Mouse (Mus musculus) midbrain, embryonic 12.5 days (tissue): ENCODE data around the gene Zfp429. TPM values are rescaled to one million over a fixed set of nuclear protein-coding genes. Genes with fewer than 3 reads are reported as not detected.
"Not testable (repeated sequence)": the region's sequence is repeated elsewhere in the genome, so short reads cannot be mapped to it uniquely, and the experiment has no call there.

Source experiments
- ATAC-seq: fragments of 200-750 bp; cut with Nextera tagmentation; 2 replicates; pipeline ENCODE4 v1.8.0; 2017; ENCODE audit warnings: low read depth, moderate TSS enrichment, moderate library complexity; ENCODE audit not compliant: low FRiP score
- H3K27ac ChIP-seq: fragments of 300-500 bp; sonication (generic); replicated peaks from 2 replicates; pipeline ENCODE4 v1.5.1; 2016; ENCODE audit warnings: mild to moderate bottlenecking
- H3K27me3 ChIP-seq: fragments of 300-500 bp; sonication (generic); 2 replicates; pipeline ENCODE4 v1.6.1; 2016; ENCODE audit warnings: mild to moderate bottlenecking
- H3K36me3 ChIP-seq: fragments of 300-500 bp; sonication (generic); 2 replicates; pipeline ENCODE4 v1.6.1; 2016
- H3K4me1 ChIP-seq: fragments of 300-500 bp; sonication (generic); 2 replicates; pipeline ENCODE4 v1.6.1; 2016
- H3K4me2 ChIP-seq: fragments of 300-500 bp; sonication (generic); replicated peaks from 2 replicates; pipeline ENCODE4 v1.6.1; 2016; ENCODE audit warnings: mild to moderate bottlenecking, moderate library complexity
- H3K4me3 ChIP-seq: fragments of 300-500 bp; sonication (generic); 2 replicates; pipeline ENCODE4 v1.5.1; 2016; ENCODE audit warnings: mild to moderate bottlenecking
- H3K9ac ChIP-seq: fragments of 300-500 bp; sonication (generic); replicated peaks from 2 replicates; pipeline ENCODE4 v1.6.1; 2016; ENCODE audit warnings: mild to moderate bottlenecking, moderate library complexity
- H3K9me3 ChIP-seq: fragments of 300-500 bp; sonication (generic); 2 replicates; pipeline ENCODE4 v1.6.1; 2016; ENCODE audit warnings: mild to moderate bottlenecking
- WGBS: fragments of 180-500 bp; shearing (Covaris S2); methylation state at CpG from one replicate; pipeline ENCODE4 v1.1.7; 2016; 5-methylcytosine and 5-hydroxymethylcytosine counted together
- polyA plus RNA-seq: library from polyadenylated mRNA; unstranded; fragments of >200 nt; fragmentation: Nextera tagmentation; extraction: Ambion mirVana; gene quantifications from 2 replicates; pipeline ENCODE4 v1.2.1, GENCODE M21; 2016

The Zfp429 gene
- polyA plus RNA-seq, result 2.9 and 4.3 TPM in 2 replicates

GRCm38 (mm10) chr13:67399183-67399903 lies at the start of gene Zfp429:
Gene Zfp429, minus strand, starts transcription at chr13:67399819.
- H3K4me2 ChIP-seq, result peak within 1 kb of the TSS; percentile 69
- H3K4me1 ChIP-seq, H3K9me3 ChIP-seq, H3K27ac ChIP-seq, H3K36me3 ChIP-seq, H3K27me3 ChIP-seq: not testable (repeated sequence)
- peak; percentile 97 for ATAC-seq
- peak within 1 kb of the TSS; percentile 60 for H3K4me3 ChIP-seq
- 3% methylated on average over 16 of the region's 16 CpGs for WGBS
- H3K9ac ChIP-seq, result peak within 1 kb of the TSS; percentile 60; the same call in 1 of the 2 replicates

- H3K27me3 ChIP-seq, H3K4me2 ChIP-seq, H3K36me3 ChIP-seq, H3K4me1 ChIP-seq, H3K4me3 ChIP-seq, H3K9ac ChIP-seq, H3K27ac ChIP-seq, ATAC-seq, H3K9me3 ChIP-seq: not testable (repeated sequence)
- WGBS, result 88% methylated on average over 1 of the region's 3 CpGs
These were observed 37.5 kb upstream of the Zfp429 start for GRCm38 (mm10) chr13:67437095-67437494.

- Histone ChIP-seq H3K4me2 (no peak overlapping the region), H3K9me3 (no peaks in the 10 kb centered on the region), H3K27me3 (no peaks in the 10 kb centered on the region), H3K36me3 (no peaks in the 10 kb centered on the region), H3K4me3 (no peak overlapping the region), H3K27ac (no peak overlapping the region), H3K4me1 (no peaks in the 10 kb centered on the region), H3K9ac (no peak overlapping the region)
- 75% methylated on average over 3 of the region's 3 CpGs for WGBS
- no peak for ATAC-seq
These were observed 28.5 kb upstream of the Zfp429 start for GRCm38 (mm10) chr13:67428116-67428515.

GRCm38 (mm10) chr13:67425699-67426098 lies 26.1 kb upstream of the Zfp429 start:
- H3K9ac ChIP-seq, H3K9me3 ChIP-seq, H3K27ac ChIP-seq, H3K4me3 ChIP-seq, ATAC-seq, H3K27me3 ChIP-seq, H3K36me3 ChIP-seq, H3K4me2 ChIP-seq, H3K4me1 ChIP-seq: not testable (repeated sequence)

- H3K4me2 ChIP-seq, H3K4me3 ChIP-seq, H3K27ac ChIP-seq, H3K9ac ChIP-seq, H3K4me1 ChIP-seq, ATAC-seq, H3K36me3 ChIP-seq, H3K9me3 ChIP-seq, H3K27me3 ChIP-seq: not testable (repeated sequence)
- WGBS, result 81% methylated on average over 2 of the region's 2 CpGs
These were observed 22.9 kb upstream of the Zfp429 start for GRCm38 (mm10) chr13:67422532-67422931.

GRCm38 (mm10) chr13:67421207-67421857 lies 21.7 kb upstream of the Zfp429 start, which contains the start of gene Zfp459:
Gene Zfp459, minus strand, starts transcription at chr13:67421418.
- Histone ChIP-seq H3K9me3 (no peaks in the 10 kb centered on the region), H3K9ac (peak within 1 kb of the TSS; percentile 54), H3K4me3 (peak within 1 kb of the TSS; percentile 61), H3K27ac (no peak within 1 kb of the TSS), H3K27me3 (no peaks in the 10 kb centered on the region), H3K4me2 (peak within 1 kb of the TSS; percentile 91), H3K36me3 (no peaks in the 10 kb centered on the region), H3K4me1 (peaks cover 4% of the 10 kb centered on the region; the same call in 1 of the 2 replicates)
- ATAC-seq, result peak; percentile 90
- whole genome bisulfite sequencing, result 3% methylated on average over 22 of the region's 22 CpGs

- ATAC-seq, result no peak
- H3K36me3 ChIP-seq, result no peaks in the 10 kb centered on the region
- H3K4me3 ChIP-seq, result peak overlapping the region; percentile 61
- no peaks in the 10 kb centered on the region for H3K9me3 ChIP-seq
- no peaks in the 10 kb centered on the region for H3K27me3 ChIP-seq
- peaks cover 4% of the 10 kb centered on the region; the same call in 1 of the 2 replicates for H3K4me1 ChIP-seq
- no peak overlapping the region for H3K27ac ChIP-seq
- 35% methylated on average over 11 of the region's 11 CpGs for WGBS
- peak overlapping the region; percentile 91 for H3K4me2 ChIP-seq
- peak overlapping the region; percentile 54 for H3K9ac ChIP-seq
These were observed 21.1 kb upstream of the Zfp429 start for GRCm38 (mm10) chr13:67420558-67421206.

GRCm38 (mm10) chr13:67416811-67417210 lies 17.2 kb upstream of the Zfp429 start:
- Histone ChIP-seq H3K9me3 (no peaks in the 10 kb centered on the region), H3K9ac (no peak overlapping the region), H3K27ac (no peak overlapping the region), H3K4me1 (peaks cover 4% of the 10 kb centered on the region; the same call in 1 of the 2 replicates), H3K4me2 (no peak overlapping the region), H3K36me3 (no peaks in the 10 kb centered on the region), H3K27me3 (no peaks in the 10 kb centered on the region), H3K4me3 (no peak overlapping the region)
- ATAC-seq, result no peak
- WGBS, result 90% methylated on average over 3 of the region's 3 CpGs

GRCm38 (mm10) chr13:67415759-67416158 lies 16.1 kb upstream of the Zfp429 start:
- no peak for ATAC-seq
- no peak overlapping the region for H3K9ac ChIP-seq
- H3K4me3 ChIP-seq, result no peak overlapping the region
- no peak overlapping the region for H3K4me2 ChIP-seq
- no peaks in the 10 kb centered on the region for H3K36me3 ChIP-seq
- no peaks in the 10 kb centered on the region for H3K9me3 ChIP-seq
- no peaks in the 10 kb centered on the region for H3K27me3 ChIP-seq
- H3K27ac ChIP-seq, result no peak overlapping the region
- WGBS, result 85% methylated on average over 6 of the region's 6 CpGs
- peaks cover 1% of the 10 kb centered on the region; the same call in 1 of the 2 replicates for H3K4me1 ChIP-seq

GRCm38 (mm10) chr13:67413634-67414033 lies 14.0 kb upstream of the Zfp429 start:
- H3K36me3 ChIP-seq, H3K4me2 ChIP-seq, H3K4me1 ChIP-seq, H3K27me3 ChIP-seq, H3K4me3 ChIP-seq, H3K9me3 ChIP-seq, ATAC-seq, H3K27ac ChIP-seq, H3K9ac ChIP-seq: not testable (repeated sequence)
- WGBS, result 73% methylated on average over 3 of the region's 3 CpGs

GRCm38 (mm10) chr13:67376255-67376654 lies 23.4 kb downstream of the Zfp429 start:
- not testable (repeated sequence) for H3K36me3 ChIP-seq, H3K9ac ChIP-seq, H3K9me3 ChIP-seq, ATAC-seq, H3K4me3 ChIP-seq, H3K4me2 ChIP-seq, H3K4me1 ChIP-seq, H3K27me3 ChIP-seq, H3K27ac ChIP-seq
- WGBS, result 61% methylated on average over 3 of the region's 3 CpGs
